Mouse (Mus musculus): ENCODE data around the gene Mthfd1l.

- TF ChIP-seq CTCF (conservative IDR thresholded peaks at IDR 0.05; ENCODE audit: insufficient read depth, insufficient read length, low read depth, low read length): no peak
- TF ChIP-seq POLR2A (IDR thresholded peaks at IDR 0.05; ENCODE audit: low read depth, low read length): no peak
Measured at GRCm38 (mm10) chr10:3940596-3940975, 32.3 kb upstream of the Mthfd1l start.

Data from kidney, adult 2 months (tissue).